8 mouse cellular contexts compared by ENCODE assay signal in the genomic region with DNA sequence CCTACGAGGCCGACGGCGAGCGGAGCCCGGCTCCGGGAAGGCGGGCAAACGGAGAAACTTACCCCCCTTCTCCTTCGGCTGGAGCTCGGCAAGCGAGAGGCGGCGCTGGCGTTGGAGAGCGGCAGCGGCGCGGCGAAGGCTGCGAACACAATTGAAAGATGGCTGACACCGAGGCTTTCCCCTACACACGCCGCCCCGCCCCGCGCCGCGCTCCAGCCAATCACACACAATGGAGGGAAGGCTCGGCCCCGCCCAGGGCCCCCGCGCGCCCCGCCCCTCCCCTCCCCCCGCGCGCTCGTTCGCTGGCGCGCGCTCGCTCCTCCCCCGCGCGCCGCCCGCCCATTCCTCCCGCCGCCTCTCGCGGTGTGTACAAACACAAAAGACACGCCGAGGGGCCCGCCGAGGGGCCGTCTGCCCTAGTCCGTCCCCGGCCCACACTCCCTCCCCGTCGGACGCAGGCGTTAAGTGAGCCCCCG. TPM values are rescaled to one million over a fixed set of nuclear protein-coding genes. Genes with fewer than 3 reads are reported as not detected.
DNase-seq lines count a peak whose midpoint lies in the region; ATAC-seq and TF ChIP-seq lines count a peak whose summit lies in the region.

No protein-coding gene starts in this region.

- H3K27me3 ChIP-seq in embryonic facial prominence, embryonic 14.5 days (replicated peaks; ENCODE audit: control insufficient read depth, insufficient read depth, low read length), result no peaks in the 10 kb centered on the region
- H3K27me3 ChIP-seq in limb, embryonic 13.5 days, result no peaks in the 10 kb centered on the region
- H3K27me3 ChIP-seq in midbrain, embryonic 15.5 days (replicated peaks), result no peaks in the 10 kb centered on the region

- H3K4me2 ChIP-seq in embryonic facial prominence, embryonic 14.5 days (ENCODE audit: low read depth, low read length), result peak overlapping the region; percentile 74
- H3K4me2 ChIP-seq in limb, embryonic 13.5 days (replicated peaks), result peak overlapping the region; percentile 72
- peak overlapping the region; percentile 56 for H3K4me2 ChIP-seq in midbrain, embryonic 15.5 days

- H3K27ac ChIP-seq in bone marrow, adult 2 months (ENCODE audit: control insufficient read depth, insufficient read depth, low read depth, low read length, poor library complexity), result peak overlapping the region; percentile 100
- peak overlapping the region; percentile 100 for H3K27ac ChIP-seq in embryonic facial prominence, embryonic 14.5 days (replicated peaks; ENCODE audit: low read depth, low read length)
- peak overlapping the region; percentile 100 for H3K27ac ChIP-seq in limb, embryonic 13.5 days
- H3K27ac ChIP-seq in midbrain, embryonic 15.5 days, result peak overlapping the region; percentile 100

- H3K9me3 ChIP-seq in embryonic facial prominence, embryonic 14.5 days (ENCODE audit: control insufficient read depth, low read length), result no peaks in the 10 kb centered on the region
- H3K9me3 ChIP-seq in limb, embryonic 13.5 days, result no peaks in the 10 kb centered on the region
- no peaks in the 10 kb centered on the region for H3K9me3 ChIP-seq in midbrain, embryonic 15.5 days

- peak; percentile 93 for DNase-seq in 416B (ENCODE audit: low read depth)
- peak; percentile 97 for DNase-seq in embryonic facial prominence, embryonic 14.5 days (ENCODE audit: low spot score)
- peak; percentile 95 for DNase-seq in heart, adult 8-10 months (ENCODE audit: low spot score)
- DNase-seq in kidney, adult 9 months, result peak; percentile 94
- DNase-seq in spleen, adult 18-20 months, result peak; percentile 93 to 94

- peak overlapping the region; percentile 99 for H3K4me3 ChIP-seq in bone marrow, adult 2 months (replicated peaks; ENCODE audit: control insufficient read depth, low read depth, low read length)
- H3K4me3 ChIP-seq in embryonic facial prominence, embryonic 14.5 days (ENCODE audit: low read depth, low read length), result peak overlapping the region; percentile 76
- H3K4me3 ChIP-seq in limb, embryonic 13.5 days, result peak overlapping the region; percentile 97
- peak overlapping the region; percentile 98 for H3K4me3 ChIP-seq in midbrain, embryonic 15.5 days

- peak; percentile 95 for TF ChIP-seq POLR2A in bone marrow, adult 2 months (IDR thresholded peaks at IDR 0.05; ENCODE audit: borderline replicate concordance, control insufficient read depth, low read depth, low read length)

- TF ChIP-seq CTCF in bone marrow, adult 2 months (IDR thresholded peaks at IDR 0.05; ENCODE audit: control insufficient read depth, insufficient read depth, low read length), result no peak

- peaks cover 4% of the 10 kb centered on the region for H3K4me1 ChIP-seq in bone marrow, adult 2 months (ENCODE audit: control insufficient read depth, insufficient read depth, low read length)
- peaks cover 30% of the 10 kb centered on the region for H3K4me1 ChIP-seq in embryonic facial prominence, embryonic 14.5 days (ENCODE audit: control insufficient read depth, insufficient read depth, low read length)
- H3K4me1 ChIP-seq in limb, embryonic 13.5 days, result peaks cover 38% of the 10 kb centered on the region
- peaks cover 44% of the 10 kb centered on the region for H3K4me1 ChIP-seq in midbrain, embryonic 15.5 days

- peak; percentile 95 for ATAC-seq in embryonic facial prominence, embryonic 14.5 days (ENCODE audit: low read depth)
- ATAC-seq in limb, embryonic 13.5 days (ENCODE audit: low FRiP score, low read depth), result peak; percentile 95
- peak; percentile 95 for ATAC-seq in midbrain, embryonic 15.5 days (replicated peaks)

- H3K36me3 ChIP-seq in embryonic facial prominence, embryonic 14.5 days (ENCODE audit: control insufficient read depth, insufficient read depth, low read length), result peaks cover 28% of the 10 kb centered on the region
- H3K36me3 ChIP-seq in limb, embryonic 13.5 days, result peaks cover 20% of the 10 kb centered on the region
- peaks cover 12% of the 10 kb centered on the region for H3K36me3 ChIP-seq in midbrain, embryonic 15.5 days (replicated peaks)

- peak overlapping the region; percentile 98 for H3K9ac ChIP-seq in embryonic facial prominence, embryonic 14.5 days (ENCODE audit: low read depth, low read length)
- H3K9ac ChIP-seq in limb, embryonic 13.5 days, result peak overlapping the region; percentile 100
- peak overlapping the region; percentile 98 for H3K9ac ChIP-seq in midbrain, embryonic 15.5 days

- WGBS in bone marrow, adult 2 months, result 0% methylated on average over 52 of the region's 65 CpGs
- WGBS in embryonic facial prominence, embryonic 14.5 days, result 0% methylated on average over 2 of the region's 65 CpGs
- under 1% methylated on average over 27 of the region's 65 CpGs for WGBS in limb, embryonic 13.5 days
- WGBS in midbrain, embryonic 15.5 days, result 1% methylated on average over 65 of the region's 65 CpGs

RNA-seq across cellular contexts. Expression of gene H3f3a, which starts 0.3 kb away (rescaled TPM):
- 682 and 801 TPM in 2 replicates for polyA plus RNA-seq in bone marrow, adult 2 months (2011; ENCODE audit: insufficient read depth, insufficient read length, low replicate concordance, missing spikeins)
- polyA plus RNA-seq in embryonic facial prominence, embryonic 14.5 days (2014; fragmentation: Nextera tagmentation; extraction: Ambion mirVana), result 2,156 and 2,321 TPM in 2 replicates
- total RNA-seq in heart, adult 8-10 months (2022), result 100 to 1,000 TPM; 363 to 431 (median 376) TPM
- 3,132 and 3,199 TPM in 2 replicates for polyA plus RNA-seq in limb, embryonic 13.5 days (2015; fragmentation: Nextera tagmentation; extraction: Ambion mirVana)
- polyA plus RNA-seq in midbrain, embryonic 15.5 days (2015; fragmentation: Nextera tagmentation; extraction: Ambion mirVana), result 3,070 and 3,123 TPM in 2 replicates

RNA-seq across cellular contexts. Expression of gene Sde2, which starts 37.5 kb away (rescaled TPM):
- 13.9 and 24.7 TPM in 2 replicates for polyA plus RNA-seq in bone marrow, adult 2 months (2011; ENCODE audit: insufficient read depth, insufficient read length, low replicate concordance, missing spikeins)
- polyA plus RNA-seq in embryonic facial prominence, embryonic 14.5 days (2014; fragmentation: Nextera tagmentation; extraction: Ambion mirVana), result 27.2 and 31.2 TPM in 2 replicates
- total RNA-seq in heart, adult 8-10 months (2022), result 10 to 100 TPM; 10.1 to 12.9 (median 11.0) TPM
- 39.3 and 40.7 TPM in 2 replicates for polyA plus RNA-seq in limb, embryonic 13.5 days (2015; fragmentation: Nextera tagmentation; extraction: Ambion mirVana)
- 29.0 and 30.9 TPM in 2 replicates for polyA plus RNA-seq in midbrain, embryonic 15.5 days (2015; fragmentation: Nextera tagmentation; extraction: Ambion mirVana)

Comparison
In these comparisons a context has a peak if more than half of its experiments do, and no peak if none do; other contexts are left out.
1. Peak in every context shown above with its lines: DNase-seq, ATAC-seq, H3K4me3 ChIP-seq and H3K27ac ChIP-seq.